Mouse (Mus musculus) stomach, embryonic 15.5 days (tissue): Measurements from ENCODE around the gene Glt28d2. TPM values are rescaled to one million over a fixed set of nuclear protein-coding genes. Genes with fewer than 3 reads are reported as not detected.
A peak's percentile ranks its signal among the peaks of the same experiment; 100 is the strongest.

Experiments
- ATAC-seq: fragments of 200-750 bp; cut with Nextera tagmentation; 2 replicates; pipeline ENCODE4 v1.8.0; 2017; ENCODE audit warnings: low read depth, moderate number of reproducible peaks, moderate TSS enrichment; ENCODE audit not compliant: insufficient read depth, low FRiP score
- H3K27ac ChIP-seq: fragments of 300-500 bp; sonication (generic); 2 replicates; pipeline ENCODE4 v1.5.1; 2015; ENCODE audit warnings: mild to moderate bottlenecking, inconsistent platforms
- H3K27me3 ChIP-seq: fragments of 300-500 bp; sonication (generic); replicated peaks from 2 replicates; pipeline ENCODE4 v1.6.1; 2015; ENCODE audit warnings: inconsistent platforms
- H3K36me3 ChIP-seq: fragments of 300-500 bp; sonication (generic); 2 replicates; pipeline ENCODE4 v1.6.1; 2015; ENCODE audit warnings: inconsistent platforms
- H3K4me1 ChIP-seq: fragments of 300-500 bp; sonication (generic); 2 replicates; pipeline ENCODE4 v1.6.1; 2015; ENCODE audit warnings: inconsistent platforms
- H3K4me2 ChIP-seq: fragments of 300-500 bp; sonication (generic); 2 replicates; pipeline ENCODE4 v1.6.1; 2015; ENCODE audit warnings: mild to moderate bottlenecking, inconsistent platforms
- H3K4me3 ChIP-seq: fragments of 300-500 bp; sonication (generic); replicated peaks from 2 replicates; pipeline ENCODE4 v1.5.1; 2015; ENCODE audit warnings: inconsistent platforms
- H3K9ac ChIP-seq: fragments of 300-500 bp; sonication (generic); 2 replicates; pipeline ENCODE4 v1.6.1; 2015; ENCODE audit warnings: inconsistent platforms
- H3K9me3 ChIP-seq: fragments of 300-500 bp; sonication (generic); 2 replicates; pipeline ENCODE4 v1.6.1; 2016; ENCODE audit warnings: inconsistent platforms
- WGBS: fragments of 180-500 bp; shearing (Covaris S2); methylation state at CpG from one replicate; pipeline ENCODE4 v1.1.7; 2015; 5-methylcytosine and 5-hydroxymethylcytosine counted together
- polyA plus RNA-seq: library from polyadenylated mRNA; unstranded; fragments of >200 nt; fragmentation: Nextera tagmentation; extraction: Ambion mirVana; gene quantifications from 2 replicates; pipeline ENCODE4 v1.2.1, GENCODE M21; 2015

Gene Glt28d2
- polyA plus RNA-seq, 1 experiment from 2014 or later, result 2.8 TPM

DNA sequence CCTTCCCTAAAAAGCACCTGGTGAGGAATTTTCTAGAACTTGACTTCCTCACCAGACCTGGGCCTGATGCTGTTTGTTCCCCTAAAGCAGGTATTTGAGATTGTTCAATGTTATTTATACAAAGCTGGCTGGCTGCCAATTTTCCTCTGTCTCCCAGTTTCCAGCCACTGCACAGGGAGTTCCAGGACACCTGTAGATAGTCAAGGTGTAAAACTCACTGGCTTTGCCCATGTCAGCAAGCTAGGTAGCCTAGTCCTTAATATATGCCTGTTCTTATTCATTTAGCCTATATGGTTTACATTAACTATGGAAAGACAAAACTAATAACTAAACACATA is 44.5 kb downstream of the Glt28d2 start:
- no peak overlapping the region for H3K4me2 ChIP-seq
- no peaks in the 10 kb centered on the region for H3K36me3 ChIP-seq
- no peaks in the 10 kb centered on the region for H3K9me3 ChIP-seq
- H3K27ac ChIP-seq, result peak overlapping the region; percentile 66; the same call in 1 of the 2 replicates
- no peak overlapping the region for H3K4me3 ChIP-seq
- ATAC-seq, result 0 out of 2 replicates have a peak, but pooled peaks have one; percentile 47
- no peak overlapping the region for H3K9ac ChIP-seq
- H3K27me3 ChIP-seq, result no peaks in the 10 kb centered on the region
- H3K4me1 ChIP-seq, result 0 out of 2 replicates have a peak, but pooled peaks cover 4% of the 10 kb centered on the region

DNA sequence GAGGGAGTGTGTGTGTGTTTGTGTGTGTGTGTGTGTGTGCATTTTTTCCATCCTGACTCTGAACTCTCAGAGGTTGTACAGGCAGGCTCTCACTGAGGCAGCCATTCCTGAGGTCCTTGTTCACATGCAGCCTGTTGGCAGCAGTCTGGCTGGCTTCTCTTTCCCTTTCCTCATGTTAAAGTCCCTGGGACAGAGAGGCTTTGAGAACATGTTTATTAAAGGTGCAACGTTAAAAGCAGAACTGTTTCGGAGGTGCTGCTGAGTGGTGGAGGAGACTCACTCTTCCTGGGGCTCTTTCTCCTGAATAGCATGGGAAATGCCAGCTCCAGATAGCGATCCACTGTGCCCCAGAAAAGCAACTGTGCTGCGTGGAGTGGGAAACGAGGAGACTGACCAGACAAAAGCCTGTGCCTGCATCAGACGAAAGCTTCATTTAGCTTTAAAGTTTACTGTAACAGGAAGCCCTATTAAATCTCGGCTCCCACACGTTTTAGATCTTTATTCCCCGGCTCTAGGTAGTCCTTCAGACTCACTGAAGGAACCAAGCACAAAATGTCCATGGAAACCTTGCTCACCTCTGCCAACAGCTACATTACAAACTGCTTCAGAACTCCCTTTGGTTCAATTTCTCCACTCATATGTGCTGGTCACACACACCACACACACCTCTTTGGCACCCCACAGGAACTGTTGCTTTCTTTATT is 45.0 kb downstream of the Glt28d2 start:
- peak overlapping the region; percentile 66 for H3K27ac ChIP-seq
- H3K36me3 ChIP-seq, result no peaks in the 10 kb centered on the region
- no peaks in the 10 kb centered on the region for H3K27me3 ChIP-seq
- H3K9ac ChIP-seq, result no peak overlapping the region
- H3K9me3 ChIP-seq, result no peaks in the 10 kb centered on the region
- 0 out of 2 replicates have a peak, but pooled peaks cover 4% of the 10 kb centered on the region for H3K4me1 ChIP-seq
- H3K4me3 ChIP-seq, result no peak overlapping the region
- no peak for ATAC-seq
- WGBS, result 23% methylated on average over 9 of the region's 9 CpGs
- H3K4me2 ChIP-seq, result no peak overlapping the region

DNA sequence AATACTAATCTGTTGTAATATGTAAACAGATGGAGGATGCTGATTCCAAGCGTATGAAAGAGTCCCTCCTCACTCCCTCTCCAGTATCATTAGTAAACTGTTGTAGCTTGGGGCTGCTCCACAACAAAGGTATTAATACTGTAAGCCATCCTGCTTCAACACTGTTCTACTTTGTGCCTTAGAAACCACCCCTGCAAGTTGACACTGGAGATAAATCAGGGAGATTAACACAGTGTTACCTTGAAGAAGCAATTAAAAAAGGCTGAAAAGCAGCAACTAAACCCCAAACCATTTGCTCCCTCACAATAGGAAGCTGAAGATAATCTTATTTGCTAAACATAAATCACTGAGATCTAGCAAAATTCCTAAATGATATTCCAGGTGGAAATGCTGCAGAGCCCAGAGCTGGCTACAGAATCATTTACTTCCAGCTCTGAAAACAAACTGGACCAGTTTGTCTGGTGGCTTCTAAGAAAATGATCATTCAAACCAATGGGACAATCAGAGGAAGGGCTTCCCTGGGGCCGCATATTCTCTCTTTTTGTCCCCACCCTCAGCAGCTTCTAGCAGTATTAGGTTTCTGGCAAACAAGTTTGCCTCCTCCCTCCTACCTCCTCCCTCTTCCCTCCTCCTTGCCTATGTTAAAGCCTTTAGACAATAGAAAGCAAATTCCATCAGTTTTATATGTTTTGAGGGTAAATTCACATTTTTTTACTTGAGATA is 45.7 kb downstream of the Glt28d2 start:
- ATAC-seq, result no peak

DNA sequence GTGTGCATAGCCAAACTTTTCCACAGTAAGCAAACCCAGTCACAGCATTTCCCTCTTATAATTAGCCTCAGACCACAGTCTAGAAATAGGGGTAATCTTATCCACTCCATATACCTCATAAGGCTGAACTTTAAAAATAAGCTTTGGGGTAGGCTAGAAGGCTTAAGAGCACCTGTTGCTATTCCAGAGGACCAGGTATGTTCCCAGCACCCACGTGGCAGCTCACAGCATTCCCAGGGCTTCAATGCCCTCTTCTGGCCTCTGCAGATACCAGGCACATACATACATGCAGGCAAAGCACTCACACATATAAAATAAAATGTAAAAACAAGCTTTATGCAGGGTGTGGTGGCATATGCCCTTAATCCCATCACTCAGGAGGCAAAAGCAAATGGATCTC is 53.7 kb downstream of the Glt28d2 start:
- H3K9ac ChIP-seq, result no peak overlapping the region
- 74% methylated on average over 1 of the region's 1 CpGs for WGBS
- no peak overlapping the region for H3K4me2 ChIP-seq
- H3K4me1 ChIP-seq, result no peaks in the 10 kb centered on the region
- H3K36me3 ChIP-seq, result no peaks in the 10 kb centered on the region
- no peak for ATAC-seq
- no peak overlapping the region for H3K4me3 ChIP-seq
- H3K27me3 ChIP-seq, result no peaks in the 10 kb centered on the region
- no peaks in the 10 kb centered on the region for H3K9me3 ChIP-seq
- H3K27ac ChIP-seq, result no peak overlapping the region

More for the DNA sequence above, 45.7 kb downstream of the Glt28d2 start:
- H3K27me3 ChIP-seq, result no peaks in the 10 kb centered on the region
- H3K27ac ChIP-seq, result no peak overlapping the region; the same call in 1 of the 2 replicates
- H3K9me3 ChIP-seq, result no peaks in the 10 kb centered on the region
- no peaks in the 10 kb centered on the region for H3K36me3 ChIP-seq
- H3K4me2 ChIP-seq, result no peak overlapping the region
- H3K9ac ChIP-seq, result no peak overlapping the region
- H3K4me1 ChIP-seq, result 0 out of 2 replicates have a peak, but pooled peaks cover 4% of the 10 kb centered on the region
- no peak overlapping the region for H3K4me3 ChIP-seq
- WGBS, result 32% methylated on average over 2 of the region's 2 CpGs

DNA sequence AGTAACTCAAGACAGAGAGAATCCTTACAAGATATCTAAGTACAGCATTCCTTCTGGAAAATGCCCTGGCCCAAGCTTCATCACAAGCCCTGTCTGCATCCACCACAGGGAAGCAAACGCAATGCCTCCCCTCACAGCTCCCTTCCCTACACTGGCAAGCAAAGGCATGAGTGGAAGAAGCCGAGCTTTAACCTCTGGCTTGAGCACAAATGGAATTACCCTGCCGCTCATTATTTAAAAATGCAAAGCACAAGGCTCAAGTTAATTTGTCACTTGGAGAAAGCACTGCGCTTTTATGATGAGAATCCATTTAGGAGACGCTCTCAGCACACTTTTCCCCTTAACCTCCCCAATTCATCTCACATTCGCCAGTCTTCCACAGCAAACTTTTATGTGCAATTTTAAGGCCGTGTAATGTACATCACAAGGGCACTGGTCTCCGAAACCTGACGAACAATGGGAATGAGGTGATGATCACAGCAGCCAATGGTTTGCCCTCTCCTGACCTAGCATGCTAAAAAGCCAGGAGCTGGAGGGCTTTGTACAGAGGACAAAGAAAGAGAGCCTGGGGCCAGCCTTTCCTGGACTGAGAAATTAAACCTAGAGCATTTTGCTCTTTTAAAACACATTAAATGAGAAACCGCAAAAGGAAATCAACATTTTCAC is 54.7 kb downstream of the Glt28d2 start:
- Histone ChIP-seq H3K4me3 (no peak overlapping the region), H3K9ac (no peak overlapping the region), H3K4me1 (no peaks in the 10 kb centered on the region), H3K36me3 (no peaks in the 10 kb centered on the region), H3K27me3 (no peaks in the 10 kb centered on the region), H3K4me2 (no peak overlapping the region), H3K27ac (no peak overlapping the region), H3K9me3 (no peaks in the 10 kb centered on the region)
- ATAC-seq, result no peak
- 70% methylated on average over 10 of the region's 10 CpGs for WGBS

DNA sequence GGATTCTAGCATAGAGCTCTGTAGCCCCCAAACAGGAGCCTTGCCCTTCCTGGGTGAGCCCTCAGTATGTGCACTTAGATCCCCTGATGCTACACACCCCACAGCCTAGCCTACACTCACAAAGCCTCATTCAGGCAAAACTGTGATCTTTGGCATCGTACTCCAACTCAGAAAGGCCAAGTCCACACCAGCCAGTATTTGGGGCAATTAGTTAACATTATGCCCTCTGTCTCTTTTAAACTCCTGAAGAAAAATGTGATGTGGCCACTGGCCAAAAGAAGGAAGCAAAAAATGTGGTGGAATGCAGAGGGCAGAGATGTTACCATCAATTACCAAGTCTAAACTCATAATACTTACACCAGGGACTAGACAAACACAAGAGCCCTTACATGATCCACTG is 55.5 kb downstream of the Glt28d2 start:
- Histone ChIP-seq H3K36me3 (no peaks in the 10 kb centered on the region), H3K4me3 (no peak overlapping the region), H3K27me3 (no peaks in the 10 kb centered on the region), H3K4me2 (no peak overlapping the region), H3K4me1 (no peaks in the 10 kb centered on the region), H3K27ac (no peak overlapping the region), H3K9ac (no peak overlapping the region), H3K9me3 (no peaks in the 10 kb centered on the region)
- 61% methylated on average over 1 of the region's 1 CpGs for WGBS
- ATAC-seq, result no peak

DNA sequence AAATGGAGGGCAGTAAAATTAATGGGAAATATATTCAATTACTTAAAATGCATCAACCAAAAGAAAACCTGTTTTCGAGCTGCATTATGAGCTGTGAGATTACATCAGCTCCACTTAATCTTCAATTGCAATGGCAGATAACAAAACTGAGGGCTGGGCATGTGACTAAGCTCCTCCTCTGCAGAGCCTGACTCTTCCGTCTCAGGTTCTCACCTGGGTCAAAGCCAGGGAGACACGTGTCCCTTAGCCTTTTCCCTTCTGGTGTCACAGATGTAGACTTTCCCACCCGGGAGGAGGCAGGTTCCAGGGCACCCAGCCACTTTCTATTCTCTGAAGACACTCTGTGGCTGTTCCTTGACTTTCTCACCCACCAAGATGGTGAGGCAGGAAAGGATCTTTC is 58.3 kb downstream of the Glt28d2 start:
- no peak for ATAC-seq
- no peak overlapping the region for H3K4me3 ChIP-seq
- no peaks in the 10 kb centered on the region for H3K9me3 ChIP-seq
- H3K4me1 ChIP-seq, result no peaks in the 10 kb centered on the region
- 58% methylated on average over 4 of the region's 4 CpGs for WGBS
- no peaks in the 10 kb centered on the region for H3K27me3 ChIP-seq
- H3K9ac ChIP-seq, result no peak overlapping the region
- no peaks in the 10 kb centered on the region for H3K36me3 ChIP-seq
- no peak overlapping the region for H3K27ac ChIP-seq
- no peak overlapping the region for H3K4me2 ChIP-seq

DNA sequence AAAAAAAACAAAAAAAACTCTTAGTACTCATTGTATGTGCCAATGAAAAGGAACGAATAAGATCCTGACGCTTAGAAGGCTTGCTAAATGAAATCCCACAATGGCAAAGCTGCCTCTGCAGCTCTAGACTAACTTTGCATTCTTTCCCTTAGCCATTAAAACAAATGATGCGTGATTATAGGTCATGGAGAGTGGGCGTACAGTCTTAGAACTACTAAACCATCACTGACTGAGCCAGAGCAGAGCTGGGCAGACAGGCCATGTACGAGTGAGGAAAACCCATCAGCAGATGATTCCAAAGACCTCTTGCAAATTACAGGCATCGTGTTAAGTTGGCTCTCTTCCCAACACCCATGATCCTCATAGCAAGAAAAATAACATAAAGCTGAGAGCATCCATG is 59.5 kb downstream of the Glt28d2 start:
- Histone ChIP-seq H3K9ac (no peak overlapping the region), H3K4me3 (no peak overlapping the region), H3K4me2 (no peak overlapping the region), H3K27me3 (no peaks in the 10 kb centered on the region), H3K36me3 (no peaks in the 10 kb centered on the region), H3K4me1 (no peaks in the 10 kb centered on the region), H3K27ac (no peak overlapping the region), H3K9me3 (no peaks in the 10 kb centered on the region)
- ATAC-seq, result no peak
- 79% methylated on average over 6 of the region's 6 CpGs for WGBS

DNA sequence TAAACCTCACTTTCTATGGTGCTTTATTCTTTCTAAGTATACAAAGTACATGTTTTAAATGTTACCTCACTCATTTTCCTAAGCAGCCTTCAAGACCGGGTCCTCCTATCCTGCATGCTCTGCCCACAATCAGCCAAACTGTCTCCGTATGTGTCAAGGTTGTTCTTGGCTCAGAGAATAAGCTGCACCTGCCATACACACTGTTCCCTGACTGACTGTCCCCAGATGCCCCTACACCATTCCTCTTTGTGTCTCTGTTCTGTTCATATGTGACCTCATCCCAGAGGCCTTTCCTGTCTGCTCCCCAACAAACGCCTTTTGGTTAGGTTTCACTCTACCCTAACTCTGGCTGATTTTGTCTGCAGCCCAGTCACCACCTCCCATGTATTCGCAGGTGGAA is 60.0 kb downstream of the Glt28d2 start:
- WGBS, result 66% methylated on average over 4 of the region's 4 CpGs
- H3K9ac ChIP-seq, result no peak overlapping the region
- no peak overlapping the region for H3K4me3 ChIP-seq
- no peaks in the 10 kb centered on the region for H3K4me1 ChIP-seq
- no peak overlapping the region for H3K27ac ChIP-seq
- no peaks in the 10 kb centered on the region for H3K27me3 ChIP-seq
- ATAC-seq, result no peak
- no peaks in the 10 kb centered on the region for H3K9me3 ChIP-seq
- H3K4me2 ChIP-seq, result no peak overlapping the region
- H3K36me3 ChIP-seq, result no peaks in the 10 kb centered on the region

DNA sequence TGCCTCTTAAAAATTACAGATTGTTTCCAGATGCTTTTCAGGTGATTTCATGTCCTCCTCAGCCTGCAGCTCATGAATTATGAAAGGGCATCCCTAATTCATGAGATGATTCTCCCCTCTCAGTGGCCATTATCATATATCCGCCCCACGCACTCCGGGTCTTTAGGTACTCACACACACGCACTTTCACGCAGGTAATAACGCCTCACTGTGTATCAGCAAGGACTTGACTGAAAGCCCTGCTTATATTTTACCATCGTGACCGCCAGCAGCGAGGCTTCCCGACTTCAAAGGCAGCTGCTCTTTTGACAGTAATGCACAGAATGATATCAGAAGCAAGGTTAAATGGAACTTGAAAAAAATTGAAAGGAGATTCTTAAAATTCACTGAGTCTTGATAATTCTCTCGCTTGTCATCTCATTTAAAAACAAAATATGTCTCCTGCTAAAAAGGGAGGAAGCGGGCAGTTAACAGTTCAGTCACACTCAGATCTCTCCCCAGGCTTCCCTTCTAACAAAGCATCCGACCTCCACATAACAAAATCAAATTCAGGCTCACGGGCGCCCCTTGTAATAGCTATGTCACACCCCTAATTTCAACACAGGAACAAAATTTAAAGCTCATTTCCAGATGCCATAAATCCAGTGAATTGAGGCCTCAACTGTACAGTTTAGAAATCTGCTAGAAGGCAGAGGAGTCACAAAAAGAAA is 66.3 kb downstream of the Glt28d2 start:
- Histone ChIP-seq H3K4me3 (no peak overlapping the region), H3K27ac (no peak overlapping the region), H3K4me1 (no peaks in the 10 kb centered on the region), H3K27me3 (no peaks in the 10 kb centered on the region), H3K36me3 (no peaks in the 10 kb centered on the region), H3K9ac (no peak overlapping the region), H3K9me3 (no peaks in the 10 kb centered on the region), H3K4me2 (no peak overlapping the region)
- no peak for ATAC-seq
- 68% methylated on average over 15 of the region's 15 CpGs for WGBS
